Mouse (Mus musculus): Measurements from ENCODE around the gene Maff. TPM values are rescaled to one million over a fixed set of nuclear protein-coding genes. Genes with fewer than 3 reads are reported as not detected.

Maff gene
- polyA plus RNA-seq, 1 experiment from 2014 or later = 2.2 TPM

DNA sequence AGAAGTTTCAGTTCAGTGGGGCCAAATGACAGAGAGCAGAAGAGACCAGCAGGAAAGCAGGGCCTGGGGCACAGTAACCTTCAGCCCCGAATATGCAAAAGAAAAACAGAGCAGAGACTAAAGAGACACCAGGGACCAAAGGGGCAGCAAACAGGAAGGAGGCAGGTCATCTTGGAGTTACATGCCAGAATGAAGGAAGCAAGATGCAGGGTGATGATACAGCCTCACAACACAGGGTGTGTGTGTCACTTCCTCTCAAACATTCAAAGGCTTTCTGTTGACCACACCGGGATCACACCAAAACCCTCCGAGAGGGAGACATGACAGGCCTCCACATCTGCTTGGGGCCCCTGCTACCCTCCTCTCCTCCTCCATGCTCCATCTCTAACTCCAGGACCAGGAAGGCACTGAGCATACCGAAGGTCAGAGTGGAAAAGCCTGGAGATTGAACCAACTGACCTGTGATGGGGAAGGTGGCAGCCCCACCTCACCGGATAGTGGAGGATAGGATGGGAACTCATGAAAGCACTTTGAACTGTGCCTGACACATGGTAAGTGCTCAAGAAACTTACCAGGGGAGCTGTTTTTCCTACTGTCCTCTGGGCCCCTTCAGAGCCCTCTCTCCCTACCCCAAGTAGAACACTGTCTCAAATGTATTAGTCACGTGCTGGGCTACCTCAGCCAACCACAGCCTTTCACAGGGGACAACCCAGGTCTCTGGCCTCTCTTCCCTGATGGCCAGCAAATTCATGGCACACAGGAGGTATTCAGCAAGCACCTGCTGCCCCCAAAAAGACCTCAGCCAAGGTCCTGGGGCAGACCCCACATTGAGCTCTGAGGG lies 53.9 kb downstream of the Maff start:
- ATAC-seq (ENCODE audit: insufficient number of reproducible peaks, low FRiP score, low TSS enrichment, low read depth) = no peak
- Histone ChIP-seq H3K27ac (replicated peaks; ENCODE audit: low read depth, low read length) (no peak overlapping the region), H3K4me3 (ENCODE audit: low read depth, low read length) (no peak overlapping the region), H3K4me1 (ENCODE audit: control insufficient read depth, insufficient read depth, low read length) (peaks cover 19% of the 10 kb centered on the region), H3K36me3 (ENCODE audit: control insufficient read depth, insufficient read depth, low read length) (no peaks in the 10 kb centered on the region; the same call in 1 of the 2 replicates), H3K4me2 (ENCODE audit: low read depth, severe bottlenecking) (no peak overlapping the region), H3K9me3 (ENCODE audit: control insufficient read depth, low read length) (no peaks in the 10 kb centered on the region), H3K27me3 (ENCODE audit: control insufficient read depth, insufficient read depth, low read length) (no peaks in the 10 kb centered on the region), H3K9ac (ENCODE audit: low read length) (no peak overlapping the region)
- WGBS = 73% methylated on average over 6 of the region's 6 CpGs
- DNase-seq (ENCODE audit: low spot score) = no peak

DNA sequence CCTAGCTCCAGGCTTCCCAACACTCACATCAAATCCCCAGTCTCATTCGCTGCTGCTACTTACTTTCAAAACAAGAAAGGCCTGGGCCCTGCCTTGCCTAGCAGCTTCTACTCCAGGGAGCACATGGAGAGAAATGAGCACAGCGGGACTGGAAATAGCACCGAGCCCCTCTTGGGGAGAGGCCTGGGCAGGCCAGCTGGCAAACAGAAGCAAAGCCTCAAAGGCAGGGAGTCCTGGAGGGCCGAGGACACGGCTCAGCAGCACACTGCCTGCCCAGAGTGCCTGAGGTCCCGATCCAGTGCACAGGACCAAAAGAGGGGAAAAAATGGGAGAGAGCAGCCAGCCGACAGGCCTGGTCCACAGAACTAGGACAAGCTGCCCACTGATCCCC lies 54.5 kb downstream of the Maff start:
- Histone ChIP-seq H3K9ac (ENCODE audit: low read length) (no peak overlapping the region), H3K9me3 (ENCODE audit: control insufficient read depth, low read length) (no peaks in the 10 kb centered on the region), H3K27me3 (ENCODE audit: control insufficient read depth, insufficient read depth, low read length) (no peaks in the 10 kb centered on the region), H3K4me3 (ENCODE audit: low read depth, low read length) (no peak overlapping the region), H3K36me3 (ENCODE audit: control insufficient read depth, insufficient read depth, low read length) (no peaks in the 10 kb centered on the region; the same call in 1 of the 2 replicates), H3K27ac (replicated peaks; ENCODE audit: low read depth, low read length) (no peak overlapping the region), H3K4me1 (ENCODE audit: control insufficient read depth, insufficient read depth, low read length) (peaks cover 19% of the 10 kb centered on the region), H3K4me2 (ENCODE audit: low read depth, severe bottlenecking) (0 out of 2 replicates have a peak overlapping the region, but pooled peaks have one; percentile 4)
- DNase-seq (ENCODE audit: low spot score) (no peak), ATAC-seq (ENCODE audit: insufficient number of reproducible peaks, low FRiP score, low TSS enrichment, low read depth) (no peak)
- 69% methylated on average over 7 of the region's 7 CpGs for WGBS

DNA sequence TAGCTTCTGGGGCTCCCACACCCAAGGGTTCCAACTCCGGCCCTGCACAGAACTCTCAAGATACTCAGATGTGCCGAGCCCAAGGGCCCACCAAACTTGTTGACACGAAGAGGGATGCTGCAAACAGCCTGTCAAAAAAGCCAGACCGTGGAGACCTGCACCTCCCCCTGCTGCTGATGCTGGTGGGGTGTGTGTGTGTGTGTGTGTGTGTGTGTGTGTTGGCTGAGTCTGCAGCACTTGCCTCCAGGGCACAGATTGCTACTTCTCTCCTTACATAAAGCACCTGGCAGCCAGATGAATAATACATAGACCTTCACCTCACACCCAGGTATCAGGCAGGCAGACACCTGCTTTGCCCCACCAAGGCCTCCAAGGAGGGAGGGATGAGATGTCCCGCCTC lies 55.8 kb downstream of the Maff start:
- WGBS = 20% methylated on average over 5 of the region's 5 CpGs
- Histone ChIP-seq H3K27me3 (ENCODE audit: control insufficient read depth, insufficient read depth, low read length) (no peaks in the 10 kb centered on the region), H3K36me3 (ENCODE audit: control insufficient read depth, insufficient read depth, low read length) (no peaks in the 10 kb centered on the region; the same call in 1 of the 2 replicates), H3K4me3 (ENCODE audit: low read depth, low read length) (peak overlapping the region; percentile 81), H3K9me3 (ENCODE audit: control insufficient read depth, low read length) (no peaks in the 10 kb centered on the region), H3K9ac (ENCODE audit: low read length) (peak overlapping the region; percentile 85), H3K27ac (replicated peaks; ENCODE audit: low read depth, low read length) (no peak overlapping the region), H3K4me1 (ENCODE audit: control insufficient read depth, insufficient read depth, low read length) (peaks cover 19% of the 10 kb centered on the region), H3K4me2 (ENCODE audit: low read depth, severe bottlenecking) (peak overlapping the region; percentile 77)
- ATAC-seq (ENCODE audit: insufficient number of reproducible peaks, low FRiP score, low TSS enrichment, low read depth) (no peak), DNase-seq (ENCODE audit: low spot score) (no peak)

DNA sequence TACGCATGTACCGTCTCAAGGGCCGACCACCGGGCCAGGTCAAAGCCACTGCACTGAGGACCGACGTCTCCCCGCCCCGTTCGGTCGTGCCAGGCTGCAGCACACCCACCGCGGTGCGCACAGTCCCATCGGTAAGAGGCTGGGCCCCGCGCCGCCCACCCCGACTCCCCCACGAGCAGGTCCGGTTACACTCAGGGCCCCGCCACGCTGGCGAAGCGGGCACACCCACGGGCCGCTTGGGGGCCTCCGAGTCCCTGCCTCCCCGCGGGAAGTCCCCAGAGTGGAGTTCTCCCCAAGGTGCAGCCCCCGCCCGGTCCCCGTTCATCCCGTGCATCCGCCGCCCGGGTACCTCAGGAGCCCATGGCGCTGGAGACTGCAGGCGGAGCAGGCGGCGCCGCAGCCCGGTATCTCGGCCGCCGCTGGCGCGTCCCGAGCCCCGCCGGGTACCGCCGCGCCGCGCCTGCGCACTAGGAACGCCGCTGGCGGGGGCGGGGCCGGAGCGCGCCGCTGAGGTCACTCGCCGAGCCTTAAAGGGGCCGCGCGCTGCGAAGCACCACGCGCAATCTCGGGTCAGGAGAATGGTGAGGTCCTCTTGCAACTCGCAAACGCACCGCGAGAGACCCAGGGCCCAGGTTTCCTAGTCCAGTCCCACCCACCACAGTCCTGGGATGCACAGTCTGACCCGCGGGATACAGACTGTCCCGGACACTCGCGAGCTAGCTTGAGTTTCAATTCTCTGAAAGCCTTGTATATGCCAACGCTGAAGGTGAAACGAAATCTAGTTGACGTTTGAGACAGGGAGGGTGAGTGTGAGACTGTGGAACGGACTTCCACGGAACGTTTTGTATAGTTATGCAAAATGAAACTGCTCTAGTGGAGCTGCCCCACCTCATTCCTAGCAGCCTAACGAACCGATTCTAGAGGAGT lies 56.7 kb downstream of the Maff start, which contains the start of gene Tmem184b:
Gene Tmem184b, minus strand, starts transcription at position 734 of the 927 bp plus-strand sequence.
- H3K36me3 ChIP-seq (ENCODE audit: control insufficient read depth, insufficient read depth, low read length) = no peaks in the 10 kb centered on the region
- ATAC-seq (ENCODE audit: insufficient number of reproducible peaks, low FRiP score, low TSS enrichment, low read depth) (peak; percentile 89; the same call in 1 of the 2 replicates), DNase-seq (ENCODE audit: low spot score) (peak; percentile 85)
- H3K4me1 ChIP-seq (ENCODE audit: control insufficient read depth, insufficient read depth, low read length) = peaks cover 19% of the 10 kb centered on the region
- peak within 1 kb of the TSS; percentile 16; the same call in 1 of the 2 replicates for H3K27ac ChIP-seq (replicated peaks; ENCODE audit: low read depth, low read length)
- H3K4me2 ChIP-seq (ENCODE audit: low read depth, severe bottlenecking) = peak within 1 kb of the TSS; percentile 77
- no peaks in the 10 kb centered on the region for H3K27me3 ChIP-seq (ENCODE audit: control insufficient read depth, insufficient read depth, low read length)
- H3K4me3 ChIP-seq (ENCODE audit: low read depth, low read length) = peak within 1 kb of the TSS; percentile 81
- peak within 1 kb of the TSS; percentile 85 for H3K9ac ChIP-seq (ENCODE audit: low read length)
- under 1% methylated on average over 90 of the region's 90 CpGs for WGBS
- H3K9me3 ChIP-seq (ENCODE audit: control insufficient read depth, low read length) = no peaks in the 10 kb centered on the region

DNA sequence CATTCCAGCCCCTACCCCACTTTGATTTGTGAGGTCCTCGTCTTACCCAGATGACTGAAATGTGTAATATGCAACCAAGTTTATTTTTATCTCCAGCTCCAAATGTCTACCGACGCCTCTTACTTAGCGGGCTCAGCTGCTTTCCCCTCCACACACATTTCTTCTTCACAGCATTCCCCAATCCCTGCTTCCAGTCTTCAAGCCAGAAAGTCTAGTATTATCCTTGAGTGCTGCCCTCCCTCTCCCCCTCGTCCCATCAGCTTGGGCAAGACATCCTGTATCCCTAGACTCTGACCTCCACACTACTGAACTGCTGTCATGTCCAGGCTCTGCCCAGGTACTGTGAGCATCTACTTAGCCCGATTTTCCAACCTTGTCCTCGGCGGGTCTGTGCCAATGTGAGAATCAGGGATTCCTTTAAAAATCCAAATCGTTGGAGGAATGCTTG lies 57.4 kb downstream of the Maff start:
- no peak overlapping the region; the same call in 1 of the 2 replicates for H3K9ac ChIP-seq (ENCODE audit: low read length)
- H3K27me3 ChIP-seq (ENCODE audit: control insufficient read depth, insufficient read depth, low read length) = no peaks in the 10 kb centered on the region
- H3K4me3 ChIP-seq (ENCODE audit: low read depth, low read length) = peak overlapping the region; percentile 81
- peaks cover 19% of the 10 kb centered on the region for H3K4me1 ChIP-seq (ENCODE audit: control insufficient read depth, insufficient read depth, low read length)
- DNase-seq (ENCODE audit: low spot score) = no peak
- WGBS = 11% methylated on average over 9 of the region's 9 CpGs
- no peaks in the 10 kb centered on the region for H3K9me3 ChIP-seq (ENCODE audit: control insufficient read depth, low read length)
- H3K27ac ChIP-seq (replicated peaks; ENCODE audit: low read depth, low read length) = no peak overlapping the region
- peak overlapping the region; percentile 77 for H3K4me2 ChIP-seq (ENCODE audit: low read depth, severe bottlenecking)
- H3K36me3 ChIP-seq (ENCODE audit: control insufficient read depth, insufficient read depth, low read length) = no peaks in the 10 kb centered on the region
- ATAC-seq (ENCODE audit: insufficient number of reproducible peaks, low FRiP score, low TSS enrichment, low read depth) = no peak

DNA sequence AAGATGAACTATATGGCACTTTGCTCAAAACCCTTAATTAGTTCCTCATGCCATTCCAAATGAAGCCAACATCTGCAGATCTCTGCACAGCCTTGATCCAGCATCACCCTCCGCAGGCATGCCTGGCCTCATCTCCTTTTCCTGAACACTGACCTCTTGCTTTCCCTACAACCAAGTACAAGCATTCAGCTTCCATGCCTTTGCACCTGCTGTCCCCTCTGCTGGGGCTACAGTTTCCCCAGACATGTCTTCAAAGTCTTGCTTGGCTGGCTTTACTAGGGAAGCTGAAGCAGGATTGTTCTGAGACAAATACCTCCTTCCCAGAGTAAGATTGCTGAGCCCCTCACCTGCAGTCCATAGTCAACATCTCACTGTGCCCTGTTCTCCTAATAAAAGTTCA lies 57.9 kb downstream of the Maff start:
- Histone ChIP-seq H3K36me3 (ENCODE audit: control insufficient read depth, insufficient read depth, low read length) (no peaks in the 10 kb centered on the region), H3K27me3 (ENCODE audit: control insufficient read depth, insufficient read depth, low read length) (no peaks in the 10 kb centered on the region), H3K9ac (ENCODE audit: low read length) (no peak overlapping the region), H3K27ac (replicated peaks; ENCODE audit: low read depth, low read length) (no peak overlapping the region), H3K4me2 (ENCODE audit: low read depth, severe bottlenecking) (no peak overlapping the region), H3K9me3 (ENCODE audit: control insufficient read depth, low read length) (no peaks in the 10 kb centered on the region), H3K4me3 (ENCODE audit: low read depth, low read length) (no peak overlapping the region), H3K4me1 (ENCODE audit: control insufficient read depth, insufficient read depth, low read length) (peaks cover 19% of the 10 kb centered on the region)
- DNase-seq (ENCODE audit: low spot score) = no peak
- WGBS = 46% methylated on average over 1 of the region's 1 CpGs
- no peak for ATAC-seq (ENCODE audit: insufficient number of reproducible peaks, low FRiP score, low TSS enrichment, low read depth)

DNA sequence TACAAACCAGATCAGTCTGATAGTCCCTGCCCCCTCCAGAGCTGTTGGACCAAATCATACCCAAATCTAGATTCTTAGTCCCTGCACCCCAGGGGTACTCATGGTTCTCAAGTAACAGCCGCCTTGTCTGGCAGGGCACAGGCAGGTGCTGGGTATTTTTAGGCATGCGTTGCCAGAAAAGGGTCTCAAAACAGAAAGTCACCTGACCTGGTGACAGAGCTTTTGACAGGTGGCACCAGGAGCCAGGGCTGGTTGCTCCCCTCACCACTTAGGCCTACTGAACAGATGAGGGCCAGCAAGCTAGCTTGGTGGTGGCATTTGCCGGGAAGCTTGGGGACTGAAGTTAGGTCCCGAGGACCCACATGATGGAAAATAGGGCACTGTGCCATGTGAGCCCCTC lies 60.1 kb downstream of the Maff start:
- no peak overlapping the region for H3K4me3 ChIP-seq (ENCODE audit: low read depth, low read length)
- ATAC-seq (ENCODE audit: insufficient number of reproducible peaks, low FRiP score, low TSS enrichment, low read depth) = no peak
- no peak for DNase-seq (ENCODE audit: low spot score)
- no peak overlapping the region for H3K27ac ChIP-seq (replicated peaks; ENCODE audit: low read depth, low read length)
- no peaks in the 10 kb centered on the region for H3K27me3 ChIP-seq (ENCODE audit: control insufficient read depth, insufficient read depth, low read length)
- peaks cover 12% of the 10 kb centered on the region for H3K4me1 ChIP-seq (ENCODE audit: control insufficient read depth, insufficient read depth, low read length)
- no peaks in the 10 kb centered on the region for H3K36me3 ChIP-seq (ENCODE audit: control insufficient read depth, insufficient read depth, low read length)
- 73% methylated on average over 4 of the region's 4 CpGs for WGBS
- H3K4me2 ChIP-seq (ENCODE audit: low read depth, severe bottlenecking) = no peak overlapping the region
- no peaks in the 10 kb centered on the region for H3K9me3 ChIP-seq (ENCODE audit: control insufficient read depth, low read length)
- H3K9ac ChIP-seq (ENCODE audit: low read length) = no peak overlapping the region

Measured in limb, embryonic 11.5 days (tissue).